Mouse (Mus musculus) CH12.LX (cell line): ENCODE data around the gene Acot2.

ENCODE experiments used
- KAT2A ChIP-seq: IDR thresholded peaks from 2 replicates; pipeline ENCODE4 v1.6.1; 2012; ENCODE audit warnings: low read length, improper control_type of control experiment, inconsistent platforms; ENCODE audit not compliant: insufficient replicate concordance
- MXI1 ChIP-seq: IDR thresholded peaks from 2 replicates; pipeline ENCODE4 v1.6.1; 2011; ENCODE audit warnings: mild to moderate bottlenecking, low read depth, low read length, improper control_type of control experiment

DNA sequence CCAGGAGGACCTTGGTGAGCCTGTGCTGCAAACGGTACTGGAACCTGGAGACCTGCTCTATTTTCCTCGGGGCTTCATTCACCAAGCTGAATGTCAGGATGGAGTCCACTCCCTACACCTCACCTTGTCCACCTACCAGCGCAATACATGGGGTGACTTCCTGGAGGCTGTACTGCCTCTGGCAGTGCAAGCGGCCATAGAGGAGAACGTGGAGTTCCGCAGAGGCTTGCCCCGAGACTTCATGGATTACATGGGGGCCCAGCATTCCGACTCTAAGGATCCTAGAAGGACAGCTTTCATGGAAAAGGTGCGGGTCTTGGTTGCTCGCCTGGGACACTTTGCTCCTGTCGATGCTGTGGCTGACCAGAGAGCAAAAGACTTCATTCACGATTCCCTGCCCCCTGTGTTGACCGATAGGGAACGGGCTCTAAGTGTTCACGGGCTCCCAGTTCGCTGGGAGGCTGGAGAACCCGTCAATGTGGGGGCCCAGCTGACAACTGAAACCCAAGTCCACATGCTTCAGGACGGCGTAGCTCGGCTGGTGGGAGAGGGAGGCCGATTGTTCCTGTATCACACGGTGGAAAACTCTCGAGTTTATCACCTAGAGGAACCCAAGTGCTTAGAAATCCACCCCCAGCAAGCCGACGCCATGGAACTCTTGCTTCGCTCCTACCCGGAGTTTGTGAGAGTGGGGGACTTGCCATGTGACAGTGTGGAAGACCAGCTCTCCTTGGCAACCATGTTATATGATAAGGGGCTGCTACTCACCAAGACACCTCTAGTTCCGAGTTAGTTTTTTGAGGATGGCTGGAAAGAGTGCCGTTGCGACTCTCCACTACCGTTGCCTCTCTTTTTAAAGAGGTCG lies 35.7 kb upstream of the Acot2 start:
- TF ChIP-seq MXI1 (no peak), KAT2A (no peak)
